Mouse (Mus musculus): ENCODE results near the gene Hist1h4h.

Hist1h4h gene

DNA sequence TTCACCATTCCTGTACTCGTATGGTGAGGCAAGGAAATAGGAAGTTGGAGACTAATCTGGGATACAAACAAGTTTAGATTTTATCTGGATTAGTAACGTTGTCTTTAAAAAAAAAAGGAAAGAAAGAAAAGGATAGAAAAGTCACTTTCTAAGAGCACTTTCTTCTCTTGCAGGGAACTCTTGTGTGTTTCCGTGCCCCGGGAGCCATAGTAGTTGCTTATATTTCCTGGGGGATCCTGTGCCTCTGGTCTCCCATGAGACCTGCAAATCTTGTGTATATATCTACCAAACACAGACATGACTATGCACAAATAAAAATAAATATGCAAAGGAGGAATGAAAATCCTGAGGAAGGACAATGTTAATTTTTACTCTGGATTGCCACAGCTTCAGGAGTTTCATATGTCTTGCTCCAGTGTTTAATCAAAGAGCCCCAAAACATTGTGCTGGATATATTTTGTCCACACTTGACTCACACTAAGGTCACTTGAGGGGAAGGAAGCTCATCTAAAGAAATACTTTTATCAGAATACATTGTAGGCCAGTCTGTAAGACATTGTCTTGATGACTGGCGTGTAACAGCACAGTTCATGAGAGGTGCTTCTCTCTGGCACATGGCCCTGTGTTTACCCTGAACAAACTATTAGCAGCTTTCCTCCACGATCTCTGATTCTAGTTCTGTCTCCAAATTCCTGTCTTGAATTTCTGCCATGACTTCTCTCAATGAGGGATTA, 46.2 kb downstream of the Hist1h4h start:
- DNase-seq (ENCODE audit: low spot score): no peak

DNA sequence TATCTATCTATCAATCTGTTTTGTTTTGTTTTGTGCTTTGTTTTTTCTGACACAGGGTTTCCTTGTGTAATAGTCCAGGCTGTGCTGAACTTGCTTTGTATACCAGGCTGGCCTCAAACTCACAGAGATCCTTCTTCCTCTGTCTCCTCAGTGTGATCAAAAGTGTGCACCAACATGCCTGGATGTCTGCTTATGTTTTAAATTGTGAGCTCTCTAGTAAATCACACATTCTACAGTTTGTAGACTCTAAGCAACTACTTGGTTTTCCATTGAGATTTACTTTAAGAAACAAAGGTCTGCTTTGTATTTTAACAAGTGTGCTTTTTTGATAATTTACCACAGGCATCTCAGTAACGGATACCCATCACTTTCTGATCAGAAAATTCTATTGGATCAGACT, 47.0 kb downstream of the Hist1h4h start:
- DNase-seq (ENCODE audit: low spot score): no peak
